Mouse (Mus musculus) intestine, embryonic 14.5 days (tissue): Measurements from ENCODE around the gene Trim62. TPM values are rescaled to one million over a fixed set of nuclear protein-coding genes. Genes with fewer than 3 reads are reported as not detected.

Experiments
- ATAC-seq: fragments of 200-750 bp; cut with Nextera tagmentation; replicated peaks from 2 replicates; pipeline ENCODE4 v1.8.0; 2017; ENCODE audit warnings: low read depth, moderate number of reproducible peaks, moderate TSS enrichment, moderate library complexity; ENCODE audit not compliant: low FRiP score, low TSS enrichment
- DNase-seq: peaks from one replicate; pipeline ENCODE4 v3.0.0-alpha.2; 2018; ENCODE audit warnings: low spot score
- H3K27ac ChIP-seq: fragments of 300-500 bp; sonication (generic); 2 replicates; pipeline ENCODE4 v1.5.1; 2014; ENCODE audit warnings: low read depth, mild to moderate bottlenecking, control low read depth
- H3K27me3 ChIP-seq: fragments of 300-500 bp; sonication (generic); replicated peaks from 2 replicates; pipeline ENCODE4 v1.6.1; 2014; ENCODE audit warnings: low read length, control low read depth; ENCODE audit not compliant: control insufficient read depth, insufficient read depth
- H3K36me3 ChIP-seq: fragments of 300-500 bp; sonication (generic); 2 replicates; pipeline ENCODE4 v1.6.1; 2014; ENCODE audit warnings: low read length, control low read depth; ENCODE audit not compliant: control insufficient read depth, insufficient read depth
- H3K4me1 ChIP-seq: fragments of 300-500 bp; sonication (generic); replicated peaks from 2 replicates; pipeline ENCODE4 v1.6.1; 2014; ENCODE audit warnings: low read length, control low read depth, mixed read lengths; ENCODE audit not compliant: control insufficient read depth, insufficient read depth
- H3K4me2 ChIP-seq: fragments of 300-500 bp; sonication (generic); 2 replicates; pipeline ENCODE4 v1.6.1; 2014; ENCODE audit warnings: low read length
- H3K4me3 ChIP-seq: fragments of 300-500 bp; sonication (generic); 2 replicates; pipeline ENCODE4 v1.5.1; 2014; ENCODE audit warnings: low read depth, low read length, control low read depth, mixed read lengths
- H3K9ac ChIP-seq: fragments of 300-500 bp; sonication (generic); 2 replicates; pipeline ENCODE4 v1.6.1; 2014; ENCODE audit warnings: mild to moderate bottlenecking, low read length
- H3K9me3 ChIP-seq: fragments of 300-500 bp; sonication (generic); 2 replicates; pipeline ENCODE4 v1.6.1; 2016; ENCODE audit warnings: low read length, control low read depth; ENCODE audit not compliant: control insufficient read depth
- WGBS: fragments of 180-500 bp; shearing (Covaris S2); extraction: QIAGEN DNeasy Blood & Tissue Kit; methylation state at CpG from one replicate; pipeline ENCODE4 v1.1.7; 2014; 5-methylcytosine and 5-hydroxymethylcytosine counted together
- polyA plus RNA-seq: library from polyadenylated mRNA; unstranded; fragments of >200 nt; fragmentation: Nextera tagmentation; extraction: Ambion mirVana; gene quantifications from 2 replicates; pipeline ENCODE4 v1.2.1, GENCODE M21; 2014

The Trim62 gene
- polyA plus RNA-seq, 1 experiment from 2014 or later: 6.6 TPM

DNA sequence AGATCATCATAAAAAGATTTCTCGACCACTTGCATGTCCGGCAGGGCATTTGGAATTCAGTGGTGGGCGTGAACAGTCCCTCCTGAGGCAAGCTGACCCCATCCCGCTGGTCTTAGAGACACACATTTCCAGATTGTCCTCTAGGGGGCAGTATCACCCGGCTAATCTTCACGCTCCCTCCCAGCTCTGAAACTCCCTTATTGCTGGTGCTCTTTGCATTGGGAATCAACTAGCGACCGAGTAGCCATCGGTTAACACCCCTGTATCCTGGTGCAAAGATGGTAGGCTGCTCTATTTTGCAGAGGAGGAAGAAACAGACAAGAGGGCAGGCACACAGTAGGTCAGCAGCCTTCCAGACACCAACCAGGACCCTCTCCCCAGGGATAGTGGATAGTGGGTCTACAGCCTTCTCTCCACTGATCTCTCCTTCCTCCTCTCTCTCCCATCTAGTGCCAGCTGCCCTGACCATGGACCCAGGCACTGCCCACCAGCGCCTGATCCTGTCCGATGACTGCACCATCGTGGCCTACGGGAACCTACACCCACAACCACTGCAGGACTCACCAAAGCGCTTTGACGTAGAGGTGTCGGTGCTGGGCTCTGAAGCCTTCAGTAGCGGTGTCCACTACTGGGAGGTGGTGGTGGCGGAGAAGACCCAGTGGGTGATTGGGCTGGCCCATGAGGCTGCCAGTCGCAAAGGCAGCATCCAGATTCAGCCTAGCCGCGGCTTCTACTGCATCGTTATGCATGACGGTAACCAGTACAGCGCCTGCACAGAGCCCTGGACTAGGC lies 25.4 kb downstream of the Trim62 start:
- 65% methylated on average over 24 of the region's 24 CpGs for WGBS
- no peak overlapping the region for H3K4me3 ChIP-seq
- H3K9ac ChIP-seq: no peak overlapping the region
- H3K4me1 ChIP-seq: peaks cover 23% of the 10 kb centered on the region
- peaks cover 23% of the 10 kb centered on the region for H3K36me3 ChIP-seq
- H3K27ac ChIP-seq: no peak overlapping the region
- no peaks in the 10 kb centered on the region for H3K27me3 ChIP-seq
- no peak for ATAC-seq
- no peaks in the 10 kb centered on the region for H3K9me3 ChIP-seq
- peak; percentile 69 for DNase-seq
- no peak overlapping the region for H3K4me2 ChIP-seq

DNA sequence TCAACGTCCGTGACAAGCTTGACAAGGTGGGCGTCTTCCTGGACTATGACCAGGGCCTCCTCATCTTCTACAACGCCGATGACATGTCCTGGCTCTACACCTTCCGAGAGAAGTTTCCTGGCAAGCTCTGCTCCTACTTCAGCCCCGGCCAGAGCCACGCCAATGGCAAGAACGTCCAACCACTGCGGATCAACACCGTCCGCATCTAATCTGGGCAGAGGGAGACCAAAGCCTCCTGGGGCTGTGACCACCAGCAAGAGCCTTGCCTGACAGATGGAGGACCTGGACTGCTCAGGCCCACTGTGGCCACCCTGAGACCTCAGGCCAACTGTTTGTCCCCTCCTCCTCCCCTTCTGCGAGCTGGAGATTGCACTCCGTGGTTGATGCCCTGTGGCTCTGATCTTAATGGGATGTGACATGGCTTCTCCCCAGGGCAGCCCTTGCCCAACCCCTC lies 26.0 kb downstream of the Trim62 start:
- Histone ChIP-seq H3K27ac (no peak overlapping the region), H3K36me3 (peaks cover 23% of the 10 kb centered on the region), H3K4me3 (no peak overlapping the region), H3K4me1 (peaks cover 17% of the 10 kb centered on the region), H3K27me3 (no peaks in the 10 kb centered on the region), H3K9me3 (no peaks in the 10 kb centered on the region), H3K9ac (no peak overlapping the region), H3K4me2 (no peak overlapping the region)
- ATAC-seq (no peak), DNase-seq (no peak)
- WGBS: 89% methylated on average over 14 of the region's 14 CpGs

DNA sequence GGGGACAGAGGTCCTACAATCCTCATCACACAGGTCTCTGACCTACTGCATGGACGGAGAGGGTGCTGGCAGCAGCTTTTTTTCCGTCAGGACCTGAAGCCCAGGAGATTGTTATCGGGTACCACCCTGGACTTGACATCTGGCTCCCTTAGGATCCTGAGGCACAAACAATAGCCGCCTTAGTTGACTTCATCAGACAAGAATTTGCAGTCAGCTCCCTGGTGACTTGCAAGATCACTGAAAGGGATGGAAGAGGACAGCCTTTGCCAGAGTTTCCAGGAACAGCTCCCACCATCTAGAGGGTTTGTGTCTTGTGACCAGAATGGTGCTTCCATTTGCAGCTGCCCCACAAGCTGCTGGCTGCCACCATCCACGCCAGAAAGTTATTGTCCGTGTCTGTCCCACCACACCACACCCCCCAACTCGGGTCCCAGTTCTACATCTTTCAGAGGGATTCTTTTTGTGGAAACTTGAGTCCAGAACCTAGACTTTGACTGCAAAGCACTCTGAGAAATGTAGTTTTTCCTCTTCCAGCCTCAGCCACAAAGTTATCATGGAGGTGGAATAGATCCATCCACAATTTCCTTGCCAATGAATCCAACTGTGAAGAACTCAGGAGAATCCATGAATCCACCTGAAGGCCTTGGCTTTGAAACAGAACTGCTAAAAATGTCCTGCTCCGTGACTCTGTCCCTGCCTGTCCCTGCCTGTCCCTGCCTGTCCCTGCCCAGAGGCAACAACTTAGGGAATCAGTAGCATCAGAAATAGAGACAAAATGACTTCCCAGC lies 27.1 kb downstream of the Trim62 start:
- WGBS: 77% methylated on average over 8 of the region's 8 CpGs
- H3K27ac ChIP-seq: no peak overlapping the region
- no peak overlapping the region for H3K4me2 ChIP-seq
- H3K4me3 ChIP-seq: no peak overlapping the region
- DNase-seq (no peak), ATAC-seq (no peak)
- H3K27me3 ChIP-seq: no peaks in the 10 kb centered on the region
- H3K36me3 ChIP-seq: peaks cover 23% of the 10 kb centered on the region
- H3K9ac ChIP-seq: no peak overlapping the region
- H3K4me1 ChIP-seq: peaks cover 7% of the 10 kb centered on the region
- H3K9me3 ChIP-seq: no peaks in the 10 kb centered on the region

DNA sequence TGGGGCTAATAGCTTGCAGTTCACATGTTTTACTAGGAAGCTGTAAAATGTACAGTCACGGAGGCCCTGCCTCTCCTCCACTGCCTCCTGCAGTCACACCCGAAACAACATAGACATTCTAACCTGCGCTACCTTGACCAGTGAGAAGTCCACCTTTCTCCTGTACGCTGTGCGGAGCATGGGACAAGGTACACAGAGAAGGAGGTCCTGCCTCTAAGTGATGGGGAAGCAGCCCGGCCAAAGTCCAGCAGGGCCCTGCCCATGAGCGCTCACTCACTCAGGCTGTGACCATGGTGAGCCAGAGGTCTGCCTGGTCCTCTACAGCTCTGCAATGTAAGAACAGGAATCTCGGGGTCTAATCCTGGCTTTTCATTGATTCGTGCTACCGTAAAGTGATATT lies 28.7 kb downstream of the Trim62 start:
- WGBS: 88% methylated on average over 10 of the region's 10 CpGs
- Histone ChIP-seq H3K4me1 (peaks cover 5% of the 10 kb centered on the region; the same call in 1 of the 2 replicates), H3K27me3 (no peaks in the 10 kb centered on the region), H3K4me3 (no peak overlapping the region), H3K9me3 (no peaks in the 10 kb centered on the region), H3K27ac (no peak overlapping the region), H3K36me3 (peaks cover 23% of the 10 kb centered on the region), H3K4me2 (no peak overlapping the region), H3K9ac (no peak overlapping the region)
- DNase-seq (no peak), ATAC-seq (no peak)

DNA sequence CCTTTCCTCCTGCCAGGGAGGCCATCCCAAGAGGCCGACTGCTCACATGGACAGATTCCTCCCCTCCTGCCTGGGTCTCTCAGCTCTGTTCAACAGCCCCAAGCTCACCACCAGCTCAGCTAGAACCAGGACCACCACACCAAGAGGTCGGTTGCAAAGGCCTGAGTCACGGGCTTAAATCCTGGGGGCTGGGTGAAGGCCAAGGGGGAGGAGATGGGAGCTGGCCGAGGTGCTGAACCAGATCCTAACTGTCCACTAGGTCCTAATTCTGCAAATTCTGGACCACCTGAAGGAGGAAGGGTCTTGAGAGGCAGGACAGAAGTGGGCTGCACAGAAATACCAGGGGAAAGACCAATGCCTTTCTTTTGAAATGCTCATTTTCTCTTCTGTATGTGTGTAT lies 30.4 kb downstream of the Trim62 start:
- 28% methylated on average over 4 of the region's 4 CpGs for WGBS
- no peak overlapping the region for H3K4me3 ChIP-seq
- H3K27ac ChIP-seq: no peak overlapping the region
- H3K9me3 ChIP-seq: no peaks in the 10 kb centered on the region
- H3K4me2 ChIP-seq: no peak overlapping the region
- H3K36me3 ChIP-seq: peaks cover 23% of the 10 kb centered on the region
- H3K27me3 ChIP-seq: no peaks in the 10 kb centered on the region
- no peak overlapping the region for H3K9ac ChIP-seq
- ATAC-seq (no peak), DNase-seq (peak; percentile 79)
- H3K4me1 ChIP-seq: peaks cover 3% of the 10 kb centered on the region

DNA sequence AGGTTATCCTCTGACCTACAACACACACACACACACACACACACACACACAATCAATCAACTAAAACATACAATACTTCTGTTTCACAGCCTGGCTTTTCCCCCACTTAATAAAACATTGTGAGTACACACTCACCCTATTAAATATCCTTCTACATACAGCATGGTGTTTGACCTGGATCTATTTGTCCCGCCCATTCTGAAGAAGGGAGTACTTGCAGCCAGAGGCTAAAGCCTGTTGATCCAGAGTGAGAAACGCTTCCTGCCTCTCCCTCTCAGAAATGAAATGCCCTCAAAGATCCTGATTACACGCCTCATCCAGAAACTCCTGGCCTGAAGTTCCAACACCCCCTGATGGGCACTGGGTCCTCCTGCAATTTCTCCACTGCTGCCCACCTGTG lies 33.7 kb downstream of the Trim62 start:
- no peak for DNase-seq
- no peaks in the 10 kb centered on the region for H3K36me3 ChIP-seq
- peaks cover 3% of the 10 kb centered on the region for H3K4me1 ChIP-seq
- H3K4me2 ChIP-seq: no peak overlapping the region
- H3K9me3 ChIP-seq: no peaks in the 10 kb centered on the region
- no peak for ATAC-seq
- H3K27ac ChIP-seq: no peak overlapping the region
- no peak overlapping the region for H3K4me3 ChIP-seq
- no peak overlapping the region for H3K9ac ChIP-seq
- H3K27me3 ChIP-seq: no peaks in the 10 kb centered on the region
- WGBS: 60% methylated on average over 3 of the region's 3 CpGs

DNA sequence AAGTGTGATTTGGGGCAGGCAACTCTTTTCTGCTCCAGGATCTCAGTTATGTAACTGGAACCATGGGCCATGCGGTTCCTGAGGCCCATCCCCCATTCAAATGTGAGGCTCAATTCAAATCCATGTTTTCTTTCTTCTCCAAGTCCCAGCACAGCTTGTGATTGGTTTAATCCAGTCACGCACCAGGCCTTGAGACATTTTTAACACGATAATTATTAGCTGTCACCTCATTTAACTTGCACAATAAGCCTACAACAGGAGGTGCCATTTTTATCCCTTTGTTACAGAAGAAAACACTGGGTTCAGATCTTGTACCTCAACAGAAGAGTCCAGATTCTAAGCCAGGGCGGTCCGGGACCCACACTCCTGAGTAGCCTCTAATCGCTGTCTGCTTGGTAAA lies 34.4 kb downstream of the Trim62 start:
- Histone ChIP-seq H3K9ac (no peak overlapping the region), H3K27ac (no peak overlapping the region)
- WGBS: 87% methylated on average over 6 of the region's 6 CpGs

DNA sequence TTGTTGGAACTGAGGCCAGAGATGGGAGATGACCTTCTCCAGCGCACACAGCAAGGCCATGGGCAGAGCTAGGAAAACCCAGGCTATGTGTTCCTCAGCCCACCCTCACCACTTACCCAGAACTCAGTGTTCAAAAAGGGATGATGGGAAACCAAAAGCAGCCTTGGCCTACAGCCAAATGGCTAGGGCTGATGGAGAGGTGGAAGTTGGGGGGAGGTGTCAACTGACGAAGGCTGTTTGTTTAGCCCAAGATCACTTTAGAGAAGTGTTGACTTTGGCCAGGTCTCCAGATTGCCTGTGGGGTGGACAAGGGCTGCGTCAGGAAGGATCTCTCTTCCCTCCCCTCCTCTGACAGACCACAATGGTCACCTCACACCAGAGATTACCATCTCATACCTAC lies 34.8 kb downstream of the Trim62 start:
- ATAC-seq: no peak
- Histone ChIP-seq H3K9ac (no peak overlapping the region), H3K27me3 (no peaks in the 10 kb centered on the region), H3K27ac (no peak overlapping the region), H3K4me3 (no peak overlapping the region), H3K4me1 (peaks cover 3% of the 10 kb centered on the region), H3K4me2 (no peak overlapping the region), H3K36me3 (no peaks in the 10 kb centered on the region), H3K9me3 (no peaks in the 10 kb centered on the region)
- 40% methylated on average over 3 of the region's 3 CpGs for WGBS
- no peak for DNase-seq

More for the DNA sequence above, 34.4 kb downstream of the Trim62 start:
- no peaks in the 10 kb centered on the region for H3K36me3 ChIP-seq
- ATAC-seq (no peak), DNase-seq (no peak)
- H3K4me1 ChIP-seq: peaks cover 3% of the 10 kb centered on the region
- no peak overlapping the region for H3K4me3 ChIP-seq
- H3K4me2 ChIP-seq: no peak overlapping the region
- H3K27me3 ChIP-seq: no peaks in the 10 kb centered on the region
- no peaks in the 10 kb centered on the region for H3K9me3 ChIP-seq
